Mouse (Mus musculus) midbrain, embryonic 13.5 days (tissue): ENCODE data around the gene Pim3. TPM values are rescaled to one million over a fixed set of nuclear protein-coding genes. Genes with fewer than 3 reads are reported as not detected.

Experiments used
- ATAC-seq: fragments of 200-750 bp; cut with Nextera tagmentation; 2 replicates; pipeline ENCODE4 v1.8.0; 2017; ENCODE audit warnings: mild to moderate bottlenecking, moderate TSS enrichment, moderate library complexity
- H3K27ac ChIP-seq: fragments of 300-500 bp; sonication (generic); 2 replicates; pipeline ENCODE4 v1.5.1; 2015; ENCODE audit warnings: inconsistent platforms, mild to moderate bottlenecking, moderate library complexity
- H3K27me3 ChIP-seq: fragments of 300-500 bp; sonication (generic); 2 replicates; pipeline ENCODE4 v1.6.1; 2015; ENCODE audit warnings: mild to moderate bottlenecking, inconsistent platforms
- H3K36me3 ChIP-seq: fragments of 300-500 bp; sonication (generic); 2 replicates; pipeline ENCODE4 v1.6.1; 2015; ENCODE audit warnings: mild to moderate bottlenecking, inconsistent platforms
- H3K4me1 ChIP-seq: fragments of 300-500 bp; sonication (generic); replicated peaks from 2 replicates; pipeline ENCODE4 v1.6.1; 2015; ENCODE audit warnings: inconsistent platforms
- H3K4me2 ChIP-seq: fragments of 300-500 bp; sonication (generic); replicated peaks from 2 replicates; pipeline ENCODE4 v1.6.1; 2015; ENCODE audit warnings: moderate library complexity, mild to moderate bottlenecking, inconsistent platforms
- H3K4me3 ChIP-seq: fragments of 300-500 bp; sonication (generic); replicated peaks from 2 replicates; pipeline ENCODE4 v1.5.1; 2015; ENCODE audit warnings: mild to moderate bottlenecking, inconsistent platforms
- H3K9ac ChIP-seq: fragments of 300-500 bp; sonication (generic); replicated peaks from 2 replicates; pipeline ENCODE4 v1.6.1; 2015; ENCODE audit warnings: mild to moderate bottlenecking, inconsistent platforms
- H3K9me3 ChIP-seq: fragments of 300-500 bp; sonication (generic); 2 replicates; pipeline ENCODE4 v1.6.1; 2016; ENCODE audit warnings: mild to moderate bottlenecking, inconsistent platforms
- WGBS: fragments of 180-500 bp; shearing (Covaris S2); methylation state at CpG from one replicate; pipeline ENCODE4 v1.1.7; 2015; 5-methylcytosine and 5-hydroxymethylcytosine counted together
- polyA plus RNA-seq: library from polyadenylated mRNA; unstranded; fragments of >200 nt; fragmentation: Nextera tagmentation; extraction: Ambion mirVana; gene quantifications from 2 replicates; pipeline ENCODE4 v1.2.1, GENCODE M21; 2015

The Pim3 gene
- polyA plus RNA-seq, 1 experiment from 2014 or later = 47.6 TPM

DNA sequence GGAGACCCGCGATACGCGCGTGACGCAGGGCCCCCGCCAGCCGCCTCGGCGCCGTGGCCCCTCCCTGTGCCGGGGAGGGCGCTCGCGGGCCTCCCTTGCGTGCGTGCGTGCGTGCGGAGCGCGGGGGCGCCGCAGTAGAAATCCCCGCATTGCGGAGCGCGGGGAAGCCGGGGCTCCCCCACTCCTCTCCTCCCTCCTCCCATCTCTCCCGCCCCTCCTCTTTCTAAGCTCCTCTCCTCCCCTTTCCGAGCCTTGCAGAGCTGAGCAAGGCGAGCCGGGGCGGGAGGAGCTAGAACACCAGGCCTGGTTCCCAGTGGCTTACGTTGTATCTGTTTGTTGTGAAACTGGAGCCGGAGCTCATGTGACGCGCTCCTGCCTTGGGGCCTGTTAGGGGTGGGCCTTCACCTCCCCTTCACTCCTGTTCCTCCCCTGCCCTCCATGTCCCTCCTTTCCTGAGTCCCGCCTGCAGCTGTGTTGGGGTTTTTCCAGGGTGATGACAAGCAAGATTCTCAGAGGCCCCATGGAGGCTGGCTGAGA is 1.8 kb downstream of the Pim3 start:
- peak overlapping the region; percentile 86 for H3K4me3 ChIP-seq
- H3K36me3 ChIP-seq = peaks cover 35% of the 10 kb centered on the region
- H3K4me1 ChIP-seq = peaks cover 25% of the 10 kb centered on the region
- peak overlapping the region; percentile 91 for H3K9ac ChIP-seq
- H3K27ac ChIP-seq = peak overlapping the region; percentile 98
- ATAC-seq = peak; percentile 70
- peak overlapping the region; percentile 85 for H3K4me2 ChIP-seq
- no peaks in the 10 kb centered on the region for H3K27me3 ChIP-seq
- no peaks in the 10 kb centered on the region for H3K9me3 ChIP-seq
- WGBS = under 1% methylated on average over 36 of the region's 39 CpGs

DNA sequence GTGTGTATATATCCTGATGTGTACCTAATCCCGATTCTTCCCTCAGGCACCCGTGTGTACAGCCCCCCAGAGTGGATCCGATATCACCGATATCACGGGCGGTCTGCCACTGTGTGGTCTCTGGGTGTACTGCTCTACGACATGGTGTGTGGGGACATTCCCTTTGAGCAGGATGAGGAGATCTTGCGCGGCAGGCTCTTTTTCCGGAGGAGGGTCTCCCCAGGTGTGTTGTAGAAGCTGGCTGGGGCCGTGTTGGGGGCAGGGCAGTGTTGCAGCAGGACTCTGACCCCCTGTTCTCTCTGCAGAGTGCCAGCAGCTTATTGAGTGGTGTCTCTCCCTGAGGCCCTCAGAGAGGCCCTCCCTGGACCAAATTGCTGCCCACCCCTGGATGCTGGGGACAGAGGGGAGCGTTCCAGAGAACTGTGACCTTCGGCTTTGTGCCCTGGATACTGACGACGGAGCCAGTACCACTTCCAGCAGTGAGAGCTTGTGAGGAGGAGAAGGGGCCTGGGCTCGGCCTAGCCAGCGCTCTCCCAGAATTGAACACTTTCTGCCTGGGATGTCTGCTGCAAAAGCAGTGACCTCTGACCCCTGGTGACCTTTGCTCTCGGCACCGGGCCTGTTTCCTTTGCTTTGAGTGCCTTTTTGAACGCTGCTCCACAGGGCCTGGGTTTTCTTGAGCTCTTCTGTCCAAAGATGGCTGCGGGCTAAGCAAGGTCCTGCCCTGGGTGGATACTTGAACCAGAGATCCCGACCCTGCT is 2.5 kb downstream of the Pim3 start:
- Histone ChIP-seq H3K4me1 (peaks cover 25% of the 10 kb centered on the region), H3K36me3 (peaks cover 35% of the 10 kb centered on the region), H3K9ac (peak overlapping the region; percentile 91), H3K27me3 (no peaks in the 10 kb centered on the region), H3K4me2 (peak overlapping the region; percentile 85), H3K4me3 (peak overlapping the region; percentile 86), H3K9me3 (no peaks in the 10 kb centered on the region), H3K27ac (peak overlapping the region; percentile 98)
- 47% methylated on average over 22 of the region's 22 CpGs for WGBS
- ATAC-seq = peak; percentile 32

DNA sequence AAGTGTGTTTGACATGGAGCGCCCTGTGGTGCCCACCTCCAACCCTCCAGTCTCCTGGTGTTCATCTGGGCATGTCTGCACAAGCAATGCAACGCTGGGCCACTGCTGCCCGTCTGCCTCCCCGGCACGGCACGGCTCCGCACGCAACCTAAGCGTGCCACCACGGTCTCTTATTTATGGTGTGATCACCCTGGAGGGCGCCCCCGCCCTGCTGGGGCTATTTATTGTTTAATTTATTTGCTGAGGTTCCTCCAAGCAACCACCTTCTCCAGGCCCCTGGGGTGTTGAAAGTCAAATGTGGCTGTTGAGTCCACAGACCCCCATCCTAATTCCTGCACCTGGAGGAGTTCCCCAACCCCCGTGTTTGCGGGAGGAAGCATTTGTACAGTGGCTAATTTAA is 3.1 kb downstream of the Pim3 start:
- no peaks in the 10 kb centered on the region for H3K9me3 ChIP-seq
- H3K4me3 ChIP-seq = no peak overlapping the region
- no peak overlapping the region for H3K27ac ChIP-seq
- 93% methylated on average over 14 of the region's 14 CpGs for WGBS
- no peaks in the 10 kb centered on the region for H3K27me3 ChIP-seq
- peak overlapping the region; percentile 85 for H3K4me2 ChIP-seq
- peak overlapping the region; percentile 91 for H3K9ac ChIP-seq
- H3K36me3 ChIP-seq = peaks cover 35% of the 10 kb centered on the region
- ATAC-seq = no peak
- H3K4me1 ChIP-seq = peaks cover 25% of the 10 kb centered on the region

GRCm38 (mm10) chr15:88865888-88866695 is 4.1 kb downstream of the Pim3 start:
- peaks cover 25% of the 10 kb centered on the region for H3K4me1 ChIP-seq
- peaks cover 35% of the 10 kb centered on the region for H3K36me3 ChIP-seq
- no peak overlapping the region for H3K9ac ChIP-seq
- H3K4me3 ChIP-seq = no peak overlapping the region
- no peak overlapping the region for H3K27ac ChIP-seq
- no peaks in the 10 kb centered on the region for H3K27me3 ChIP-seq
- H3K9me3 ChIP-seq = no peaks in the 10 kb centered on the region
- ATAC-seq = no peak
- WGBS = 83% methylated on average over 4 of the region's 4 CpGs
- no peak overlapping the region for H3K4me2 ChIP-seq

GRCm38 (mm10) chr15:88866934-88867356 is 5.0 kb downstream of the Pim3 start:
- Histone ChIP-seq H3K4me2 (no peak overlapping the region), H3K9ac (no peak overlapping the region), H3K4me1 (peaks cover 20% of the 10 kb centered on the region), H3K36me3 (peaks cover 35% of the 10 kb centered on the region), H3K9me3 (no peaks in the 10 kb centered on the region), H3K27ac (0 out of 2 replicates have a peak overlapping the region, but pooled peaks have one; percentile 14), H3K4me3 (no peak overlapping the region), H3K27me3 (no peaks in the 10 kb centered on the region)
- WGBS = 59% methylated on average over 7 of the region's 7 CpGs
- no peak for ATAC-seq

DNA sequence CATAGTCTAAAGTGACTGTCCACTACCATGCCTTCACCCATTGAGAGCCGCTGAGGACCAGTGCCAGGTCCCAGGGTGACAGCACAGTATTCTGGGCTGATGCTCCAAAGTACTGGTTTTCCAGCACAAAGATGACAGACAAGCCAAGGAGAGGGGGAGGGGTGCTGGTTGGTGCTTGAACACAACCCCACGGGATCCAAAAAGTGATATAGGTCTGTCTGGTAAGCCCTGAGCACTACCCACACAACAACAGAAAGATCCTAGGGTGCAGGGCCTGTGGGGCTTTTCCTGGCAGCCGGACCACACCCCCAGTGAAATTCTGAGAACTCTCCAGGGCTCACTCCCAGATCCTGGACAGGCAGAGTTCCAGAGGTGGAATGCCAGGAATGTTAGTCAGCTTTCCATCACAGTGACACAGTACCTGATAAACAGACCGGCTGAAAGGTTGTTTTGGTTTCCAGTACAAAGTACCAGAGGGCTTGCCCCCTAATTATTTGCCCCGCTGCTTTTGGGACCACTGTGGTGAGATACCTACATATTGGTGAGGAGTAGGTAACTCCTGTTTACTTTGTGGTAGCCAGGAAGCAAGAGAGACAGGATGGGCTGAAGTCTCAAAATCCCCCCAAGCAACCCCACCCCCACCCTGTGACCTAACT is 5.5 kb downstream of the Pim3 start:
- H3K9ac ChIP-seq = no peak overlapping the region
- H3K27me3 ChIP-seq = no peaks in the 10 kb centered on the region
- WGBS = 43% methylated on average over 5 of the region's 5 CpGs
- peaks cover 35% of the 10 kb centered on the region for H3K36me3 ChIP-seq
- H3K4me2 ChIP-seq = no peak overlapping the region
- no peaks in the 10 kb centered on the region for H3K9me3 ChIP-seq
- no peak overlapping the region for H3K4me3 ChIP-seq
- 0 out of 2 replicates have a peak overlapping the region, but pooled peaks have one; percentile 14 for H3K27ac ChIP-seq
- H3K4me1 ChIP-seq = peaks cover 20% of the 10 kb centered on the region
- no peak for ATAC-seq

GRCm38 (mm10) chr15:88868024-88868742 is 6.2 kb downstream of the Pim3 start:
- H3K4me1 ChIP-seq = peaks cover 20% of the 10 kb centered on the region
- no peak overlapping the region for H3K4me2 ChIP-seq
- H3K9ac ChIP-seq = no peak overlapping the region
- no peak overlapping the region for H3K27ac ChIP-seq
- 94% methylated on average over 6 of the region's 6 CpGs for WGBS
- H3K9me3 ChIP-seq = no peaks in the 10 kb centered on the region
- H3K4me3 ChIP-seq = no peak overlapping the region
- H3K27me3 ChIP-seq = no peaks in the 10 kb centered on the region
- no peak for ATAC-seq
- peaks cover 35% of the 10 kb centered on the region for H3K36me3 ChIP-seq

- no peak for ATAC-seq
- H3K27ac ChIP-seq = no peak overlapping the region
- H3K4me1 ChIP-seq = 0 out of 2 replicates have a peak, but pooled peaks cover 3% of the 10 kb centered on the region
- no peak overlapping the region for H3K9ac ChIP-seq
- H3K27me3 ChIP-seq = peaks cover 4% of the 10 kb centered on the region; the same call in 1 of the 2 replicates
- 81% methylated on average over 5 of the region's 5 CpGs for WGBS
- no peaks in the 10 kb centered on the region for H3K9me3 ChIP-seq
- peaks cover 21% of the 10 kb centered on the region for H3K36me3 ChIP-seq
- H3K4me2 ChIP-seq = no peak overlapping the region
- H3K4me3 ChIP-seq = no peak overlapping the region
Observed at GRCm38 (mm10) chr15:88870418-88871185, 8.6 kb downstream of the Pim3 start.

GRCm38 (mm10) chr15:88874061-88874460 is 12.1 kb downstream of the Pim3 start:
- Histone ChIP-seq H3K9me3 (no peaks in the 10 kb centered on the region), H3K4me1 (peaks cover 8% of the 10 kb centered on the region; the same call in 1 of the 2 replicates), H3K27ac (no peak overlapping the region), H3K9ac (no peak overlapping the region), H3K4me2 (no peak overlapping the region), H3K36me3 (no peaks in the 10 kb centered on the region), H3K4me3 (no peak overlapping the region), H3K27me3 (peaks cover 8% of the 10 kb centered on the region; the same call in 1 of the 2 replicates)
- no peak for ATAC-seq
- WGBS = 85% methylated on average over 3 of the region's 3 CpGs

- no peak for ATAC-seq
- Histone ChIP-seq H3K9ac (no peak overlapping the region), H3K36me3 (no peaks in the 10 kb centered on the region), H3K4me3 (no peak overlapping the region), H3K27me3 (peaks cover 8% of the 10 kb centered on the region; the same call in 1 of the 2 replicates), H3K9me3 (no peaks in the 10 kb centered on the region), H3K4me1 (peaks cover 8% of the 10 kb centered on the region; the same call in 1 of the 2 replicates), H3K27ac (no peak overlapping the region), H3K4me2 (no peak overlapping the region)
- WGBS = 89% methylated on average over 6 of the region's 6 CpGs
Observed at GRCm38 (mm10) chr15:88874477-88874876, 12.5 kb downstream of the Pim3 start.
